Mouse (Mus musculus) right cerebral cortex, postnatal 4 days (tissue): ENCODE measurements at regions not wholly inside any gene's neighbourhood (a gene's known extent, or its start where the extent isn't known, plus 50 kb on each side); places are given as distances from the start of the nearest gene placed in this dataset.

ENCODE experiments used
- DNase-seq: peaks from one replicate; pipeline ENCODE4 v3.0.0-alpha.2; 2022

DNA sequence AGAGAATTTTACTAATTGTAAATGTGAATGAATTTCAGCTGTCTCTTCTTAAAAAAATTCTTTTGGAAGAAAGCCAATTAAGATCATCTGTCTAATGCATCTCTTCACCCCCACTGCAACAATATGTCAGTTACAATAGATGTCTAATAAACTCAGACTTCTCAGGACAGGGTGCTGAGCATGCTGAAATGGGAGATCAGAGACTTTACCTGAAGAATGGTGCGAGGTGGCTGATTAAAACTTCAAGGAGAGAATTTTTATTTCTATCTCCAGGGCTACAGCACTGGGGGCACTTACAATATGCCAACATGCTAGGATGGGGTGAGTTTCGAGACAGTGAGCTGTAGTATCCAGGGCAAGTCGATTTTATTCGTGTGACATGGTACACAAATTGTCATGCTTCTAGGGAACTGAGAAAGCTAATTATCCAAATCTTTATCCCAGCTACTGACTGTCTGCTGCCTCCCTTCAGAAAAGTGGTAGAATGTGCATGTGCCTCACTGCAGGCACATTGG is 449.0 kb upstream of the Fam92a start:
- no peak for DNase-seq

- no peak for DNase-seq
These were observed 448.4 kb upstream of the Fam92a start for GRCm38 (mm10) chr4:12620059-12620755.

DNA sequence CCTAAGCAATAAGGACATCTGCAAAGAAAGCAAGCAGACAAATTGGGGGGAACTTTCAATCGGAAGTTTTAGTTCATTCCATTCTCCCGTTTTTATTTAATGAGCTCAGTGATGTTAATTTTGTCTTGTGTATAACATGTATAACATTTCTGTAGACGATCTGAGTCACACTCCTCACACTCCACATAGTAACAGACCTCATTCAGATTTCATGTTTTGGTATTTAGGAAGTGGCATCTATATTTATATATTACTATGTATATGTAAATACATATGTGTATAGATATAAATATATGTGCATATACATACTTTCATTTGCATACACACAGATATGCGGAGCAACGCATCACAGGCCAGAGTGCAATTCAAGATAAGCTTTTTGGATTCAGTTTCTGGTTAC is 444.9 kb upstream of the Fam92a start:
- DNase-seq: no peak

- no peak for DNase-seq
These were observed 439.7 kb upstream of the Fam92a start for GRCm38 (mm10) chr4:12611511-12611910.

GRCm38 (mm10) chr4:12601165-12601919 is 429.5 kb upstream of the Fam92a start:
- no peak for DNase-seq

- DNase-seq: no peak
These were observed 424.1 kb upstream of the Fam92a start for GRCm38 (mm10) chr4:12595801-12596515.

DNA sequence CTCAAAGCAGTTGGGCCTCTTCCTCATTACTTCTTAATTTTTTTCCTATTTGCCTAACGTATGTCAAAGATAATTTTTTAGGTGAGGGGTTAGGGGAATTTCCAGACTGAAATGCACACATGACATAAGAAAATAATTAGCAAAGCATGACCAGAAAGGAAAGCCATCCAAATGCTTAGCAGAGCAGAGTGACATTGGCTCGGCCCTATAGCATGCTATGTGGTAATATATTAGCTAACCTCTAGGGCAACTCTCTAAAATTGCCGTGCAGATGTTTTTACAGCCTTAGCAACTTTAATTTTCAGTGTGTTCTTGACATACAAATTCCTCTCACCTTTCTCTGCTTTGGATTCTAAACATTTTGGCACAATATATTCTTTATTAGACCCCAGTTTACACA is 421.2 kb upstream of the Fam92a start:
- no peak for DNase-seq

DNA sequence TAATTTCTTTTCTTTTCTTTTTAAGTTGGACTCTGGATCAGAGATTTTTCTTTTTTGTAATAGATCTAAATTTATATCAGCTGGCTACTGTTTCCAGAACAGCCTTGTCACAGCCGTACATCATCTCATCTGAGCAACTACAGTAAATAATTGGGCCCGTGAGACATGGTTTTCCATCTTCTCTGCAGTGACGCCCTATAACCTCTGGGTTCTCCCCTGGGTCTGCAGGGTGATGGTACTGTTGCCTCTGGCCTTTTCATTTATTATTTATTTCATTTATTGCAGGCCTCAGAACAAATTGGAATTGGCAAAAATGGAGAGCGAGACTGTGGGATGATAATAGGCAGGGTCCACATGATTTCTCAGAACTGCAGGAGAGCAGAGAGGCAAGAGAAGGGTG is 406.3 kb upstream of the Fam92a start:
- no peak for DNase-seq

DNA sequence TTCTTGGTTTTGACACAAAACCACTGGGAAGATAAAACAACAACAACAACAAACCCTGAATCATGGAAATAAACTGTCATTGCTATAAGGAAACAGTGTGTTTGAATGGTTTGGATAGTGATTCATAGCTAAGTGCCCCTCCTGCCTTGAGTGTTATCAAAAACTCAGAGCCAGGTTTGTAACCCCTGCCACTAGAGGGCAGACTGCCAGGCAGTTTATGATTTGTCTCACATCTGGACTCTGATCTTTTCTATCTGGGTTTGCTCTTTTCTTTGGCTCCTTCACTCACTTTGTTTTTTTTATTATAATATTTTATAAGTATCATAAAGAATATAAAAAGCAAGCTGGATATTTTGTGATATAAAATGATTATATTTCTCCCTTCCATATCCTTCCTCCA is 400.1 kb upstream of the Fam92a start:
- DNase-seq: no peak

- no peak for DNase-seq
These were observed 398.9 kb upstream of the Fam92a start for GRCm38 (mm10) chr4:12570689-12571088.

DNA sequence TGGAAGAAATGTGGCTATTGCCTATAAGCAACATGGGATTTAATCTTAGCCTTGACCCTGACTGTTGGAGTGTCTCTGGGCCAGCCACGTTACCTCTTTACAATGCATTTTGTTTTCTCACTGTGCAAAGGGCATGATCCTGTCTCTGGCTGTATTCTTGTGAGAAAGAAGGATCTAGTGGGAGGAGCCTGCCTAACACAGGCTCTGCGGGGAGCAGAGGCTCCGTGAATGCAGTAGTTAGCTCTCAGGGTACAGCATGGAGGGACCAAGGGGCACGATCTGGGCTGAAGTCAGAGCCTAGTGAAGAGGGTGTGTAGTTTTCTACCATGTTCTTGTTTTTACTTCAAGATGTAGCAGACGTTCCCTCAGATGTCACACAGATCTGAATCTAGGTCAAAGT is 395.8 kb upstream of the Fam92a start:
- DNase-seq: no peak

- DNase-seq: no peak
These were observed 391.2 kb upstream of the Fam92a start for GRCm38 (mm10) chr4:12563016-12563415.

DNA sequence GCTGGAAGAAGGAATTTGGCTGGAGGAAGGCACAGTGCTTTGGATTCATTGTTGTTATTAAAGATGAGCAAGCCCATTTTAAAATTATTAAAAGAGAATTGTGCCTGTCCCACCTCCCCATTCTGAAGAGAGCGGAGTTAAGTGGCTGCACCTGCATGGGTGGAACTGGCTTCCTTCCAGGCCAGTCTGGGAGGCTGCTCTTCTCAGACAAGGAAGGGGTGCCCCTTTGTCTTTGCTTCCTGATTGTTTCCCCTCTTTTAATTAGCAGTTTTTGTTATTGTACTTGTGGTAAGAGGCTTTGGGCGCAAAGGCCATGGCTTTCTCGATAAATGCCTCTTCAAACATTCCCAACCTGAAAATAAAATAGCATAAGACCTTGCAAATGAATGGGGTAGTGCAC is 388.7 kb upstream of the Fam92a start:
- DNase-seq: peak; percentile 7

- no peak for DNase-seq
These were observed 388.2 kb upstream of the Fam92a start for GRCm38 (mm10) chr4:12560015-12560414.

DNA sequence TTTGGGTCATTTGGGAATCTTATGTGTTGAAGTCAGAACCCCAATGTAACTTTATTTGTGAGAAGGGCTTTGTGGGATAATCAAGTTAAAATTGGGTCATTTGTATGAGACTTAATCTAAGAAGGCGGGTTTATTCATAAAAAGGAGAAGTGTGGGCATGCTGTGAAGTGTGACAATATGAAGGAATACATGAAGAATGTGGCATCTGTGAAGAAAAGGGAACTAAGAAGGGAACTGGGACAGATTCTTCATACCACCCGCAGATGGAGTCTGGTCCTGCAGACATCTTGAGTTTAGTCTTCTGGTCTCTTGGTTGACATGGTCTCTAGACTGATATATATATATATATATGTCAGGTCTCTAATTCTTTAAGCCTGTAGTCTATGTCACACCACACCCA is 385.3 kb upstream of the Fam92a start:
- DNase-seq: no peak

GRCm38 (mm10) chr4:12549265-12549664 is 377.4 kb upstream of the Fam92a start:
- DNase-seq: no peak

GRCm38 (mm10) chr4:12543906-12544305 is 372.1 kb upstream of the Fam92a start:
- no peak for DNase-seq

DNA sequence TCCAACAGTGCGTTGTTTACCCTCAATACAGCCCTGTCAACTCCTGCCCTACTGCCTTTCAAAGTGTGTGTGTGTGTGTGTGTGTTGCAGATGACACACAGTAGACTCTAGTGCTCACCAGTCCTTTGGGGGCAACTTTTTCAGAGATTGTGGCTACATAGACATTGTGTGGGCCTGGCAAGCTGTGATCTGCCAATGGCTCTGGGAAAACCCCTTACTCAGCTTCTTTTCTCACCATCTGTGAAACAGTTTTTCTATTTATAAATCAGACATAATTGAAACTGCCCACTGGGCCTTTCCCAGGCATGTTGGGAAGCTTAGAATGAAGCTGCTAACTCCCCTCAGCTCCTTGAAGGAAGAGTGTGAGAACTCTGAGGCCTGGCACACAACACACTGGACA is 369.7 kb upstream of the Fam92a start:
- no peak for DNase-seq

DNA sequence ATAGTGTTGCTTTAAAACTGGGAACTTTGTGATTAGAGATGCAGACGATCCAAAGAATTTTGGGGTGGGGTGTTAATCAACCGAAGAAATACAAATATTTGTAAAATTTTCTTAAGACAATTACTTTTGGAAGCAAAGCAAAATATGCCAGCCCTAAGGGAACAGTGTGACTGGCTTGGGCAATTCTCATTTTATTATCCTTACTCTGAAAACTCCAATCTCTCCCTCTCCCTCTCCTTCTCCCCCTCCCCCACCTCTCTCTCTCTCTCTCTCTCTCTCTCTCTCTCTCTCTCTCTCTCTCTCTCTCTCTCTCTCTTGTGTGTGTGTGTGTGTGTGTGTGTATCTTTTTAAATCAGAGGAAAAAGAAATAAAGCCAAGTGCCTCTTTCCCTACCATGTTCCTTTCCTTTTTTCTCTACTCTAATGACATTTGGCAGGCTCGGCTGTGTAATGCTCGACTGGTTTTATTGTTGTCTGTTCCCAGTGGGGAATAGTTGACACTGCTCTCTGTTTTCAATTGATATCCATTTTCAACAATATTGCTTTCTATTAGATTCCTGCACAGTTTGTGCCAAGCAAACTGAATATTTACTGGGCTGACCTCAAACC is 367.5 kb upstream of the Fam92a start:
- DNase-seq: no peak

- peak; percentile 63 for DNase-seq
These were observed 366.9 kb upstream of the Fam92a start for GRCm38 (mm10) chr4:12538694-12539121.

DNA sequence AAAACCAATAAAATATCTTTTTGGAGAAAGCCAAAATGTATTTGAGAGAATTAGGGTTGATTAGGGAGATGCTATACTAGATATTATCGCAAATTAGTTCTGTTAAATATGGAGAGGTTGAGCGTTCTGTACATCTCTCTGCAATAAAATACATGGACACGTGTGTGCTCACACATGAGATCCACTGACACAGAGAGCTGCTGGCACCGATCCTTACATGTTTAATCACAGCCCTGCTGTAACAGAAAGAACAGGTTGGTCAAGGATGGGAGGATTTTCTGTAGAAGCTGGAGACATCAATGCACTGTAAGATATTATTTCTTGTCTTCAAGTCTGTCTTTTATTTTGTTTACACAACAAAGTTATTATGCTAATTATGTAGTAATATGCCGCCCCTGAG is 366.2 kb upstream of the Fam92a start:
- no peak for DNase-seq

DNA sequence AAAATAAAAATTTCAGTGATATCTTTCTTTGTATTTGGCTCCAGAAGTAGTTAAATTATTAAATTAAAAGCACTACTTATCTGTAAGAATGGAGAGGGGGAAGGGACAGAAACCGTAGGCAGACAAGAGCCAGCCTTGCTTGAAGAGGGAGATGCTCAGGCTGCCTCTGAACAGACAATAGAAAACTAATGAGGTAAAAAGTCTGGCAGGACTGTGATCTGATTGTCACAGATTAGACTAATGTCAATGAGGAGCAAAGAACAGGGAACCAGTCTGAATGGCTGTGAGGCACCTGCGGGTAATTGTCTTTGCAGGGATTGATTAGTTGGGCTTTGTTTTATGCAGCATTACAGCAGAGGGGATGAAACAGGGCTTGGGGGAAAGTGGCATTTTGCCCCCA is 362.3 kb upstream of the Fam92a start:
- no peak for DNase-seq

GRCm38 (mm10) chr4:12532961-12533360 is 361.1 kb upstream of the Fam92a start:
- DNase-seq: no peak
